Mouse (Mus musculus): Measurements from ENCODE around the gene Rarres1.

DNA sequence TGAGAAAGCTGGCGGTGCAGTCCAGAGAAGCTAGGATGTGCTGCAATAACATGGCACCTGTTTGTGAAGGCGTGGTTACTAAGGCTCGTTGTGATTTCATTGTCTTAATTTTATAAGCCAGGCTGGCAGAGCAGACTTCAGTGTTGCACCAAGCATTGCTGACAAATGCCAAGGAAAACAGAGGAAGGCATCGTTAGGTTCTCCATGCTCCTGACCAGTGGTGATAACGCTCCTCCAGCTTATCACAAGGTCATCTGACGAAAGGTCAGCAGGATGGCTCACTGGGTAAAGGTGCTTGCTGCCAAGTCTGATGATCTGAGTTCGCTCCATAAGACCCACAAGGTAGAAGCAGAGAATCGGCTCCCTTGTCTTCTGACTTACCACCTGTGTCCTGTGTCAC is 7.4 kb upstream of the Rarres1 start:
- TF ChIP-seq CTCF (conservative IDR thresholded peaks at IDR 0.05; ENCODE audit: low read length) (no peak), NANOG (IDR thresholded peaks at IDR 0.05; ENCODE audit: borderline replicate concordance, low read length) (no peak)

Data from E14TG2a.4 (cell line).